Mouse (Mus musculus): Measurements from ENCODE around the gene Inpp4b. TPM values are rescaled to one million over a fixed set of nuclear protein-coding genes. Genes with fewer than 3 reads are reported as not detected.

Inpp4b gene
- polyA plus RNA-seq, 1 experiment from 2014 or later: 11.4 TPM

DNA sequence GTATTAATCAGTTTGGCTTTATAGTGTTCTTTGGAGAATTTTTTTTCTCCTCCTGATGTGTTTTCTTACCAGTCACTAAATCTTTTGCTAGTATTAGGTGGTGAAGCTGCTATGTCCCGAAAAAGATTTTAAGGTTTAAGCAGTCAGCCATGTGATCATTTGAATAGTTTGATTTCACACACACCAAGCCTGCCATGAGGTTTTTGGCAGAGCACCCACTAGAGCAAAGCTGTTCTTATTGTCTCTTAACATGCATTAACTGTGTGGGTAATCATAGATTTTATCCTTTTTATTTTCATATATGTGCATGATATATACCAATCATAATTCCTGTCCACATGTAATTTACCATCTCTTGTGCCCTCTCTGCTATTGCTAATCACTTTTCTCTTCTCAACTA lies 240.6 kb downstream of the Inpp4b start:
- Histone ChIP-seq H3K9me3 (ENCODE audit: control insufficient read depth, low read length) (no peaks in the 10 kb centered on the region), H3K4me1 (replicated peaks; ENCODE audit: control insufficient read depth, insufficient read depth, low read length) (no peaks in the 10 kb centered on the region), H3K27ac (no peak overlapping the region), H3K9ac (no peak overlapping the region), H3K36me3 (replicated peaks; ENCODE audit: control insufficient read depth, insufficient read depth) (no peaks in the 10 kb centered on the region), H3K27me3 (ENCODE audit: control insufficient read depth, insufficient read depth, low read length) (no peaks in the 10 kb centered on the region), H3K4me2 (replicated peaks) (no peak overlapping the region), H3K4me3 (replicated peaks; ENCODE audit: low read length) (no peak overlapping the region)
- 66% methylated on average over 1 of the region's 1 CpGs for WGBS
- DNase-seq (ENCODE audit: low spot score): no peak
- ATAC-seq (ENCODE audit: low FRiP score): no peak

GRCm38 (mm10) chr8:81586783-81587182 lies 244.4 kb downstream of the Inpp4b start:
- H3K27me3 ChIP-seq (ENCODE audit: control insufficient read depth, insufficient read depth, low read length): no peaks in the 10 kb centered on the region
- no peaks in the 10 kb centered on the region for H3K9me3 ChIP-seq (ENCODE audit: control insufficient read depth, low read length)
- H3K4me1 ChIP-seq (replicated peaks; ENCODE audit: control insufficient read depth, insufficient read depth, low read length): no peaks in the 10 kb centered on the region
- H3K36me3 ChIP-seq (replicated peaks; ENCODE audit: control insufficient read depth, insufficient read depth): no peaks in the 10 kb centered on the region
- no peak overlapping the region for H3K4me2 ChIP-seq (replicated peaks)
- WGBS: 89% methylated on average over 5 of the region's 5 CpGs
- DNase-seq (ENCODE audit: low spot score) (no peak), ATAC-seq (ENCODE audit: low FRiP score) (no peak)
- H3K9ac ChIP-seq: no peak overlapping the region
- H3K27ac ChIP-seq: no peak overlapping the region
- no peak overlapping the region for H3K4me3 ChIP-seq (replicated peaks; ENCODE audit: low read length)

DNA sequence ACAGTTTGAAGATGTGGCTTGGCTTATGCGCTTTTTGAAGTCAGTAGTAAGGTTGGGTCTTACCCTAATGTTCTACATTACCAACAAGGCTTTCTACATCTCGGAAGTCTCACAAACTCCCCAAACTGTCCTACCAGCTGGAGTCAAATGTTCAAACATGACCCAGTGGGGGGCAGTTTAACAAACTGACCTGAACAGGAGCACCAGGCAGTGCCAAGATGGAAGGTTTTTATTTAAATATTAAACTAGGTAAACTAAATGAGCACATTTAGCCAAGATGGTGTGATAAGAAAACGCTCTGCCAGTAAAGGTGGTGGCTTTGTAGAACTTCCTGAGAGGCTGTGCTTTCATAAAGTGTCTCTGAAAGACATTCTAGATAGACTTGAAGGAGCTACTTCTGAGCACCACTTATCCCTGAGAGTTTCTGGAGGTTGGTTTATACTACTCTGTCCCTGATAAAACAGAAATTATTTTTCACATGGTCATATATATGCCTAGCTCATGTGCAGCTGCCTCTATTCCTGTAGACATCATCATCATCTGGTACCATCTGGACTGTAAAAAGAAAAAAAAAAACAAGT lies 251.9 kb downstream of the Inpp4b start:
- DNase-seq (ENCODE audit: low spot score): no peak
- Histone ChIP-seq H3K27ac (no peak overlapping the region), H3K36me3 (replicated peaks; ENCODE audit: control insufficient read depth, insufficient read depth) (no peaks in the 10 kb centered on the region), H3K9me3 (ENCODE audit: control insufficient read depth, low read length) (no peaks in the 10 kb centered on the region), H3K4me3 (replicated peaks; ENCODE audit: low read length) (no peak overlapping the region), H3K27me3 (ENCODE audit: control insufficient read depth, insufficient read depth, low read length) (no peaks in the 10 kb centered on the region), H3K4me2 (replicated peaks) (no peak overlapping the region), H3K9ac (no peak overlapping the region), H3K4me1 (replicated peaks; ENCODE audit: control insufficient read depth, insufficient read depth, low read length) (no peaks in the 10 kb centered on the region)
- WGBS: 89% methylated on average over 3 of the region's 3 CpGs
- no peak for ATAC-seq (ENCODE audit: low FRiP score)

GRCm38 (mm10) chr8:81599209-81599608 lies 256.9 kb downstream of the Inpp4b start:
- WGBS: 84% methylated on average over 4 of the region's 4 CpGs
- Histone ChIP-seq H3K36me3 (replicated peaks; ENCODE audit: control insufficient read depth, insufficient read depth) (no peaks in the 10 kb centered on the region), H3K9me3 (ENCODE audit: control insufficient read depth, low read length) (no peaks in the 10 kb centered on the region), H3K4me3 (replicated peaks; ENCODE audit: low read length) (no peak overlapping the region), H3K27me3 (ENCODE audit: control insufficient read depth, insufficient read depth, low read length) (no peaks in the 10 kb centered on the region), H3K4me1 (replicated peaks; ENCODE audit: control insufficient read depth, insufficient read depth, low read length) (no peaks in the 10 kb centered on the region), H3K9ac (no peak overlapping the region), H3K27ac (no peak overlapping the region), H3K4me2 (replicated peaks) (no peak overlapping the region)
- no peak for DNase-seq (ENCODE audit: low spot score)
- ATAC-seq (ENCODE audit: low FRiP score): no peak

GRCm38 (mm10) chr8:81601136-81601535 lies 258.8 kb downstream of the Inpp4b start:
- ATAC-seq (ENCODE audit: low FRiP score) (no peak), DNase-seq (ENCODE audit: low spot score) (no peak)
- Histone ChIP-seq H3K27me3 (ENCODE audit: control insufficient read depth, insufficient read depth, low read length) (no peaks in the 10 kb centered on the region), H3K9me3 (ENCODE audit: control insufficient read depth, low read length) (no peaks in the 10 kb centered on the region), H3K27ac (no peak overlapping the region), H3K9ac (no peak overlapping the region), H3K4me2 (replicated peaks) (no peak overlapping the region), H3K4me1 (replicated peaks; ENCODE audit: control insufficient read depth, insufficient read depth, low read length) (no peaks in the 10 kb centered on the region), H3K4me3 (replicated peaks; ENCODE audit: low read length) (no peak overlapping the region), H3K36me3 (replicated peaks; ENCODE audit: control insufficient read depth, insufficient read depth) (no peaks in the 10 kb centered on the region)

DNA sequence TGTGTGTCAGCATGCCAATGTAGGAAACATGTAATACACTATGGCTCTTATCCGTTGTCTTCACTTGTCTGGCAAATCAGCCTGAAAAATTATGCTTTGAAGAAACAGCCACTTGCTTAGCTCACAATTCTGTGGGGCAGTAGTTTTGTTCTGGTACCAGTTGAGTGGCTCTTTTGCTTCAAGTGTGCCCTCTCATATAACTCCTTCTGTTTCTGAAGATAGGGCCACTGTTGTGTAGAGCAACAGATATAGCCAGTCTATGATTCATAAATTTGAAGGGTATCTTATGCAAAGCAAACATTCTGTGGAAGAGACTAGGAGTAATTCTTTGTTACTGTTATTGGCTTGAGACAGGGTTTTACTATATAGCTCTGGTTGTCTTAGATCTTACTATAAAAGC lies 265.7 kb downstream of the Inpp4b start:
- Histone ChIP-seq H3K4me2 (replicated peaks) (no peak overlapping the region), H3K36me3 (replicated peaks; ENCODE audit: control insufficient read depth, insufficient read depth) (no peaks in the 10 kb centered on the region), H3K27me3 (ENCODE audit: control insufficient read depth, insufficient read depth, low read length) (no peaks in the 10 kb centered on the region), H3K4me1 (replicated peaks; ENCODE audit: control insufficient read depth, insufficient read depth, low read length) (no peaks in the 10 kb centered on the region), H3K27ac (no peak overlapping the region), H3K9me3 (ENCODE audit: control insufficient read depth, low read length) (no peaks in the 10 kb centered on the region), H3K4me3 (replicated peaks; ENCODE audit: low read length) (no peak overlapping the region), H3K9ac (no peak overlapping the region)
- no peak for ATAC-seq (ENCODE audit: low FRiP score)
- no peak for DNase-seq (ENCODE audit: low spot score)
- WGBS: 86% methylated on average over 1 of the region's 1 CpGs

DNA sequence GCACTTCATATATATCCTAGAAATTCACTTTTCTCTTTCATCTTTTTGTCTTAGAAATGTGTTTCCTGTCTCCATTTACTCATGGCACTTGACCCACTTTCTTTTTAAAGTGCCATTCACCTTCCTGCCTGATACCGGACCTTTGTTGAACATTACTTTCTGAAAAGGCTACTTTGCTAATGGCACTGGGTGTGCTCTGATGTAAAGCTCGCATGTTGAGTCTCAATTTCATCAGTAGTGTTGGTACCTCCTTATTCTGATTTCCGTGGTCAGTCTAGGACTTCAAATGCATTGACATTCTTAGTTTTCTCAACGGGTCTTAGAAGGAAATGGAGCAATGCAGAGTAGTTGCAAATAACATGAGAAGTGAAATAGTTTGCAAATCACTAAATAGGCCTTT lies 266.7 kb downstream of the Inpp4b start:
- DNase-seq (ENCODE audit: low spot score) (no peak), ATAC-seq (ENCODE audit: low FRiP score) (no peak)
- H3K9ac ChIP-seq: no peak overlapping the region
- no peak overlapping the region for H3K4me2 ChIP-seq (replicated peaks)
- WGBS: 90% methylated on average over 4 of the region's 4 CpGs
- no peaks in the 10 kb centered on the region for H3K27me3 ChIP-seq (ENCODE audit: control insufficient read depth, insufficient read depth, low read length)
- H3K4me3 ChIP-seq (replicated peaks; ENCODE audit: low read length): no peak overlapping the region
- no peaks in the 10 kb centered on the region for H3K36me3 ChIP-seq (replicated peaks; ENCODE audit: control insufficient read depth, insufficient read depth)
- no peaks in the 10 kb centered on the region for H3K4me1 ChIP-seq (replicated peaks; ENCODE audit: control insufficient read depth, insufficient read depth, low read length)
- no peaks in the 10 kb centered on the region for H3K9me3 ChIP-seq (ENCODE audit: control insufficient read depth, low read length)
- H3K27ac ChIP-seq: no peak overlapping the region

DNA sequence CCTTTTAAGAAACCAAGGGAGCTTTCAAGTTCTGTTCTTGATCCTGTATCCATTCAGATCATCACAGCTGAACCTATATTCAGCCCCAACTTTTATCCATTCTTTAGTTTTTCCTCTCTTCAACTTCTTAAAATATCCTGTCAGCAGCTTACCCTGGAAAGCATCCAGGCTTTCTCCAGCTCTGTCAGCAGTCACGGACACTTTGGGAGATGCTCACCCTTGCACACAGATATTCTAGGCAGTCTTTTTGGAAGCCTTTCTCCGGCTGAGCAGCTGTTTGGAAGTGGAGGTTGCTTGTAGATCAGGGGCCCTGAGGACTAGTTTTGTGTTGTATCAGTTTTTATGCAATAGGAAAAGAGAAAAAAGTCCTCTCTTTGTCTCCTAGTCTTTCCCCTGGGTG lies 270.3 kb downstream of the Inpp4b start:
- H3K36me3 ChIP-seq (replicated peaks; ENCODE audit: control insufficient read depth, insufficient read depth): no peaks in the 10 kb centered on the region
- WGBS: 76% methylated on average over 2 of the region's 2 CpGs
- no peak overlapping the region for H3K4me2 ChIP-seq (replicated peaks)
- no peaks in the 10 kb centered on the region for H3K27me3 ChIP-seq (ENCODE audit: control insufficient read depth, insufficient read depth, low read length)
- H3K9ac ChIP-seq: no peak overlapping the region
- H3K4me3 ChIP-seq (replicated peaks; ENCODE audit: low read length): no peak overlapping the region
- DNase-seq (ENCODE audit: low spot score) (no peak), ATAC-seq (ENCODE audit: low FRiP score) (no peak)
- no peak overlapping the region for H3K27ac ChIP-seq
- no peaks in the 10 kb centered on the region for H3K4me1 ChIP-seq (replicated peaks; ENCODE audit: control insufficient read depth, insufficient read depth, low read length)
- no peaks in the 10 kb centered on the region for H3K9me3 ChIP-seq (ENCODE audit: control insufficient read depth, low read length)

- ATAC-seq (ENCODE audit: low FRiP score) (no peak), DNase-seq (ENCODE audit: low spot score) (no peak)
- no peak overlapping the region for H3K9ac ChIP-seq
- no peak overlapping the region for H3K27ac ChIP-seq
- no peaks in the 10 kb centered on the region for H3K4me1 ChIP-seq (replicated peaks; ENCODE audit: control insufficient read depth, insufficient read depth, low read length)
- H3K4me3 ChIP-seq (replicated peaks; ENCODE audit: low read length): no peak overlapping the region
- no peaks in the 10 kb centered on the region for H3K27me3 ChIP-seq (ENCODE audit: control insufficient read depth, insufficient read depth, low read length)
- WGBS: 89% methylated on average over 1 of the region's 1 CpGs
- no peaks in the 10 kb centered on the region for H3K36me3 ChIP-seq (replicated peaks; ENCODE audit: control insufficient read depth, insufficient read depth)
- no peak overlapping the region for H3K4me2 ChIP-seq (replicated peaks)
- H3K9me3 ChIP-seq (ENCODE audit: control insufficient read depth, low read length): no peaks in the 10 kb centered on the region
Measured at GRCm38 (mm10) chr8:81614135-81614534, 271.8 kb downstream of the Inpp4b start.

DNA sequence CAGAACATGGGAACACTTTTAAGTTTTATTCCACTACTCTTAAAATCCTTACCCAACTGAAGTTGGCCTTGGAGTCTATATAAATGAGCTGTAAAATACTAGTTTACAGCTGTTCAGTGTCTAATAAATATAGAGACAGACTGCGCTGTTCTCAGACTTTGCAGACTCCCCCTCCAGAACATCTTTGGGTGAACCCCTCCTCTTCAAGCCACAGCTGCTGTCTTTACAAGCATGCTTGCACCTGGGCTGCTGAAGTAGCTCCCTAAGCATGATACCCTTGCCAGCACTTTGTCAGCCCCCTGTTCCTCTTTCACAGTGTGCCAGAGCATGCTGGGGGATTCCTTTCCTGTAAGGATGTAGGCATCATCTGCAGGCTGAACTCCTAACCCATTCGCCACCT lies 272.2 kb downstream of the Inpp4b start:
- ATAC-seq (ENCODE audit: low FRiP score): no peak
- WGBS: 90% methylated on average over 2 of the region's 2 CpGs
- Histone ChIP-seq H3K36me3 (replicated peaks; ENCODE audit: control insufficient read depth, insufficient read depth) (no peaks in the 10 kb centered on the region), H3K4me3 (replicated peaks; ENCODE audit: low read length) (no peak overlapping the region), H3K4me1 (replicated peaks; ENCODE audit: control insufficient read depth, insufficient read depth, low read length) (no peaks in the 10 kb centered on the region), H3K27me3 (ENCODE audit: control insufficient read depth, insufficient read depth, low read length) (no peaks in the 10 kb centered on the region), H3K9me3 (ENCODE audit: control insufficient read depth, low read length) (no peaks in the 10 kb centered on the region), H3K9ac (no peak overlapping the region), H3K4me2 (replicated peaks) (no peak overlapping the region), H3K27ac (no peak overlapping the region)
- DNase-seq (ENCODE audit: low spot score): no peak

Measured in hindbrain, embryonic 14.5 days (tissue).